Mouse (Mus musculus): ENCODE results near the gene Arid5b. TPM values are rescaled to one million over a fixed set of nuclear protein-coding genes. Genes with fewer than 3 reads are reported as not detected.

The Arid5b gene
- polyA plus RNA-seq, 1 experiment from 2014 or later, result 15.3 TPM

- H3K4me3 ChIP-seq (ENCODE audit: low read depth, low read length), result no peak overlapping the region
- WGBS, result 71% methylated on average over 22 of the region's 22 CpGs
- ATAC-seq (replicated peaks; ENCODE audit: low FRiP score), result no peak
- H3K4me2 ChIP-seq, result no peak overlapping the region
- no peak overlapping the region for H3K27ac ChIP-seq (ENCODE audit: low read depth, low read length)
- H3K36me3 ChIP-seq (ENCODE audit: control insufficient read depth, insufficient read depth, low read length), result peaks cover 3% of the 10 kb centered on the region; the same call in 1 of the 2 replicates
- H3K9ac ChIP-seq (ENCODE audit: low read depth, low read length), result no peak overlapping the region
- H3K27me3 ChIP-seq (replicated peaks; ENCODE audit: control insufficient read depth, insufficient read depth, low read length), result no peaks in the 10 kb centered on the region
- peaks cover 6% of the 10 kb centered on the region for H3K4me1 ChIP-seq (replicated peaks; ENCODE audit: control insufficient read depth, insufficient read depth, low read length)
- H3K9me3 ChIP-seq (ENCODE audit: control insufficient read depth, low read length), result no peaks in the 10 kb centered on the region
- DNase-seq (ENCODE audit: low spot score), result no peak
Observed at GRCm38 (mm10) chr10:68229640-68230565, 48.6 kb downstream of the Arid5b start.

GRCm38 (mm10) chr10:68222676-68223075 is 55.9 kb downstream of the Arid5b start:
- H3K9ac ChIP-seq (ENCODE audit: low read depth, low read length), result no peak overlapping the region
- H3K4me2 ChIP-seq, result no peak overlapping the region
- no peak for ATAC-seq (replicated peaks; ENCODE audit: low FRiP score)
- WGBS, result 76% methylated on average over 2 of the region's 2 CpGs
- H3K36me3 ChIP-seq (ENCODE audit: control insufficient read depth, insufficient read depth, low read length), result peaks cover 3% of the 10 kb centered on the region; the same call in 1 of the 2 replicates
- no peak for DNase-seq (ENCODE audit: low spot score)
- H3K4me1 ChIP-seq (replicated peaks; ENCODE audit: control insufficient read depth, insufficient read depth, low read length), result no peaks in the 10 kb centered on the region
- no peak overlapping the region for H3K4me3 ChIP-seq (ENCODE audit: low read depth, low read length)
- no peaks in the 10 kb centered on the region for H3K9me3 ChIP-seq (ENCODE audit: control insufficient read depth, low read length)
- no peak overlapping the region for H3K27ac ChIP-seq (ENCODE audit: low read depth, low read length)
- H3K27me3 ChIP-seq (replicated peaks; ENCODE audit: control insufficient read depth, insufficient read depth, low read length), result no peaks in the 10 kb centered on the region

- Histone ChIP-seq H3K4me1 (replicated peaks; ENCODE audit: control insufficient read depth, insufficient read depth, low read length) (no peaks in the 10 kb centered on the region), H3K4me3 (ENCODE audit: low read depth, low read length) (no peak overlapping the region), H3K4me2 (no peak overlapping the region), H3K27ac (ENCODE audit: low read depth, low read length) (no peak overlapping the region), H3K27me3 (replicated peaks; ENCODE audit: control insufficient read depth, insufficient read depth, low read length) (no peaks in the 10 kb centered on the region), H3K36me3 (ENCODE audit: control insufficient read depth, insufficient read depth, low read length) (peaks cover 4% of the 10 kb centered on the region; the same call in 1 of the 2 replicates), H3K9ac (ENCODE audit: low read depth, low read length) (no peak overlapping the region), H3K9me3 (ENCODE audit: control insufficient read depth, low read length) (peaks cover 6% of the 10 kb centered on the region)
- DNase-seq (ENCODE audit: low spot score) (no peak), ATAC-seq (replicated peaks; ENCODE audit: low FRiP score) (no peak)
- 79% methylated on average over 3 of the region's 3 CpGs for WGBS
Observed at GRCm38 (mm10) chr10:68222012-68222411, 56.5 kb downstream of the Arid5b start.

GRCm38 (mm10) chr10:68219327-68219726 is 59.2 kb downstream of the Arid5b start:
- H3K9me3 ChIP-seq (ENCODE audit: control insufficient read depth, low read length), result peaks cover 9% of the 10 kb centered on the region
- no peak overlapping the region for H3K4me3 ChIP-seq (ENCODE audit: low read depth, low read length)
- H3K4me1 ChIP-seq (replicated peaks; ENCODE audit: control insufficient read depth, insufficient read depth, low read length), result no peaks in the 10 kb centered on the region
- ATAC-seq (replicated peaks; ENCODE audit: low FRiP score) (no peak), DNase-seq (ENCODE audit: low spot score) (no peak)
- no peaks in the 10 kb centered on the region for H3K27me3 ChIP-seq (replicated peaks; ENCODE audit: control insufficient read depth, insufficient read depth, low read length)
- H3K36me3 ChIP-seq (ENCODE audit: control insufficient read depth, insufficient read depth, low read length), result peaks cover 8% of the 10 kb centered on the region; the same call in 1 of the 2 replicates
- no peak overlapping the region for H3K4me2 ChIP-seq
- 66% methylated on average over 9 of the region's 9 CpGs for WGBS
- no peak overlapping the region for H3K27ac ChIP-seq (ENCODE audit: low read depth, low read length)
- H3K9ac ChIP-seq (ENCODE audit: low read depth, low read length), result no peak overlapping the region

GRCm38 (mm10) chr10:68218678-68219077 is 59.9 kb downstream of the Arid5b start:
- WGBS, result 60% methylated on average over 4 of the region's 4 CpGs
- Histone ChIP-seq H3K4me2 (no peak overlapping the region), H3K4me3 (ENCODE audit: low read depth, low read length) (no peak overlapping the region), H3K9ac (ENCODE audit: low read depth, low read length) (no peak overlapping the region), H3K27ac (ENCODE audit: low read depth, low read length) (no peak overlapping the region), H3K36me3 (ENCODE audit: control insufficient read depth, insufficient read depth, low read length) (peaks cover 8% of the 10 kb centered on the region; the same call in 1 of the 2 replicates), H3K27me3 (replicated peaks; ENCODE audit: control insufficient read depth, insufficient read depth, low read length) (no peaks in the 10 kb centered on the region), H3K4me1 (replicated peaks; ENCODE audit: control insufficient read depth, insufficient read depth, low read length) (no peaks in the 10 kb centered on the region), H3K9me3 (ENCODE audit: control insufficient read depth, low read length) (peaks cover 9% of the 10 kb centered on the region)
- no peak for ATAC-seq (replicated peaks; ENCODE audit: low FRiP score)
- no peak for DNase-seq (ENCODE audit: low spot score)

GRCm38 (mm10) chr10:68214809-68215468 is 63.6 kb downstream of the Arid5b start:
- ATAC-seq (replicated peaks; ENCODE audit: low FRiP score) (no peak), DNase-seq (ENCODE audit: low spot score) (no peak)
- H3K4me2 ChIP-seq, result no peak overlapping the region
- peaks cover 9% of the 10 kb centered on the region for H3K9me3 ChIP-seq (ENCODE audit: control insufficient read depth, low read length)
- peaks cover 5% of the 10 kb centered on the region for H3K4me1 ChIP-seq (replicated peaks; ENCODE audit: control insufficient read depth, insufficient read depth, low read length)
- H3K4me3 ChIP-seq (ENCODE audit: low read depth, low read length), result no peak overlapping the region
- H3K27me3 ChIP-seq (replicated peaks; ENCODE audit: control insufficient read depth, insufficient read depth, low read length), result no peaks in the 10 kb centered on the region
- H3K36me3 ChIP-seq (ENCODE audit: control insufficient read depth, insufficient read depth, low read length), result peaks cover 5% of the 10 kb centered on the region; the same call in 1 of the 2 replicates
- H3K27ac ChIP-seq (ENCODE audit: low read depth, low read length), result no peak overlapping the region
- 90% methylated on average over 9 of the region's 9 CpGs for WGBS
- H3K9ac ChIP-seq (ENCODE audit: low read depth, low read length), result no peak overlapping the region

- H3K4me3 ChIP-seq (ENCODE audit: low read depth, low read length), result no peak overlapping the region
- H3K27me3 ChIP-seq (replicated peaks; ENCODE audit: control insufficient read depth, insufficient read depth, low read length), result no peaks in the 10 kb centered on the region
- H3K9ac ChIP-seq (ENCODE audit: low read depth, low read length), result no peak overlapping the region
- no peak for ATAC-seq (replicated peaks; ENCODE audit: low FRiP score)
- peaks cover 5% of the 10 kb centered on the region for H3K4me1 ChIP-seq (replicated peaks; ENCODE audit: control insufficient read depth, insufficient read depth, low read length)
- WGBS, result 49% methylated on average over 10 of the region's 10 CpGs
- no peak overlapping the region for H3K4me2 ChIP-seq
- peaks cover 6% of the 10 kb centered on the region for H3K9me3 ChIP-seq (ENCODE audit: control insufficient read depth, low read length)
- no peak overlapping the region; the same call in 1 of the 2 replicates for H3K27ac ChIP-seq (ENCODE audit: low read depth, low read length)
- DNase-seq (ENCODE audit: low spot score), result no peak
- H3K36me3 ChIP-seq (ENCODE audit: control insufficient read depth, insufficient read depth, low read length), result peaks cover 5% of the 10 kb centered on the region; the same call in 1 of the 2 replicates
Observed at GRCm38 (mm10) chr10:68212061-68212915, 66.3 kb downstream of the Arid5b start.

- H3K27me3 ChIP-seq (replicated peaks; ENCODE audit: control insufficient read depth, insufficient read depth, low read length), result no peaks in the 10 kb centered on the region
- H3K9ac ChIP-seq (ENCODE audit: low read depth, low read length), result no peak overlapping the region
- no peak for DNase-seq (ENCODE audit: low spot score)
- peaks cover 5% of the 10 kb centered on the region for H3K4me1 ChIP-seq (replicated peaks; ENCODE audit: control insufficient read depth, insufficient read depth, low read length)
- no peak for ATAC-seq (replicated peaks; ENCODE audit: low FRiP score)
- no peak overlapping the region for H3K4me2 ChIP-seq
- peaks cover 3% of the 10 kb centered on the region; the same call in 1 of the 2 replicates for H3K36me3 ChIP-seq (ENCODE audit: control insufficient read depth, insufficient read depth, low read length)
- 36% methylated on average over 2 of the region's 2 CpGs for WGBS
- no peak overlapping the region for H3K4me3 ChIP-seq (ENCODE audit: low read depth, low read length)
- H3K9me3 ChIP-seq (ENCODE audit: control insufficient read depth, low read length), result peaks cover 2% of the 10 kb centered on the region; the same call in 1 of the 2 replicates
- no peak overlapping the region for H3K27ac ChIP-seq (ENCODE audit: low read depth, low read length)
Observed at GRCm38 (mm10) chr10:68211514-68211913, 67.0 kb downstream of the Arid5b start.
